Mouse (Mus musculus) heart, adult 2 months (tissue): ENCODE data around the gene 2610507B11Rik. TPM values are rescaled to one million over a fixed set of nuclear protein-coding genes. Genes with fewer than 3 reads are reported as not detected.
A peak's percentile ranks its signal among the peaks of the same experiment; 100 is the strongest.
"Not testable (repeated sequence)": the region's sequence is repeated elsewhere in the genome, so short reads cannot be mapped to it uniquely, and the experiment has no call there.

Source experiments
- DNase-seq, 2 experiments: peaks; one replicate each; pipeline ENCODE4 v3.0.0; 2021
- H3K27ac ChIP-seq: fragments of 200-600 bp; 2 replicates; pipeline ENCODE4 v1.8.1; 2022
- H3K27me3 ChIP-seq: fragments of 200-500 bp; 2 replicates; pipeline ENCODE4 v1.6.1; 2012; ENCODE audit warnings: mild to moderate bottlenecking, low read length, inconsistent platforms, mixed read lengths; ENCODE audit not compliant: control insufficient read depth, insufficient read depth
- H3K36me3 ChIP-seq: fragments of 200-500 bp; 2 replicates; pipeline ENCODE4 v1.6.1; 2012; ENCODE audit warnings: low read length, inconsistent platforms; ENCODE audit not compliant: control insufficient read depth, insufficient read depth
- H3K4me1 ChIP-seq: fragments of 200-500 bp; 2 replicates; pipeline ENCODE4 v1.6.1; 2011; ENCODE audit warnings: low read length; ENCODE audit not compliant: control insufficient read depth, insufficient read depth
- H3K4me3 ChIP-seq: fragments of 200-600 bp; 2 replicates; pipeline ENCODE4 v1.8.1; 2022
- H3K79me2 ChIP-seq: fragments of 200-500 bp; replicated peaks from 2 replicates; pipeline ENCODE4 v1.6.1; 2012; ENCODE audit warnings: mild to moderate bottlenecking, inconsistent platforms, low read length, moderate library complexity, mixed read lengths; ENCODE audit not compliant: control insufficient read depth, insufficient read depth
- H3K9ac ChIP-seq: fragments of 200-500 bp; 2 replicates; pipeline ENCODE4 v1.6.1; 2012; ENCODE audit warnings: low read depth, mild to moderate bottlenecking, control low read depth, inconsistent platforms, low read length, mixed read lengths
- CTCF ChIP-seq: fragments of 200-600 bp; IDR thresholded peaks from 2 replicates; pipeline ENCODE4 v1.8.1; 2022; ENCODE audit warnings: antibody characterized with exemption, mild to moderate bottlenecking, moderate library complexity
- EP300 ChIP-seq: fragments of 200-500 bp; IDR thresholded peaks from 2 replicates; pipeline ENCODE4 v1.6.1; 2011; ENCODE audit warnings: low read depth, low read length, control low read depth; ENCODE audit not compliant: insufficient read depth
- POLR2A ChIP-seq: fragments of 200-500 bp; IDR thresholded peaks from 2 replicates; pipeline ENCODE4 v1.6.1; 2011; ENCODE audit warnings: mild to moderate bottlenecking, low read depth, low read length, control low read depth; ENCODE audit not compliant: insufficient read depth
- WGBS: fragments of 180-500 bp; shearing (Covaris S2); methylation state at CpG from one replicate; pipeline ENCODE4 v1.1.7; 2018; 5-methylcytosine and 5-hydroxymethylcytosine counted together
- intact Hi-C: fragments of 180-260 bp; cut with DNase I; formaldehyde crosslinking; loops from one replicate; pipeline ENCODE4 v1.15.1; 2025
- polyA plus RNA-seq: library from polyadenylated mRNA; depleted of rRNA; stranded (reverse); fragments of >200 nt; gene quantifications from 2 replicates; pipeline ENCODE4 v1.2.3, GENCODE M21; 2012
- total RNA-seq, 2 experiments: library from RNA; stranded (reverse); gene quantifications; 2 replicates each; pipeline ENCODE4 v1.2.3; 2021

The 2610507B11Rik gene
- total and polyA plus RNA-seq, 3 experiments = 74.7 to 209 (median 173) TPM

GRCm38 (mm10) chr11:78275596-78275995 is 14.0 kb downstream of the 2610507B11Rik start:
- Histone ChIP-seq H3K27ac (no peak overlapping the region), H3K36me3 (peaks cover 27% of the 10 kb centered on the region), H3K9ac (no peak overlapping the region), H3K4me1 (peaks cover 5% of the 10 kb centered on the region), H3K79me2 (no peaks in the 10 kb centered on the region), H3K27me3 (no peaks in the 10 kb centered on the region), H3K4me3 (no peak overlapping the region)
- TF ChIP-seq POLR2A = no peak
- TF ChIP-seq EP300 = no peak
- no peak for TF ChIP-seq CTCF
- intact Hi-C loops = no loop called here
- 97% methylated on average over 1 of the region's 1 CpGs for WGBS
- DNase-seq = no peak

GRCm38 (mm10) chr11:78276169-78276568 is 14.6 kb downstream of the 2610507B11Rik start:
- H3K27ac ChIP-seq, H3K4me1 ChIP-seq, intact Hi-C loops, H3K79me2 ChIP-seq, H3K27me3 ChIP-seq, H3K9ac ChIP-seq, DNase-seq, H3K4me3 ChIP-seq: not testable (repeated sequence)
- 99% methylated on average over 4 of the region's 4 CpGs for WGBS
- H3K36me3 ChIP-seq = peaks cover 30% of the 10 kb centered on the region
- TF ChIP-seq CTCF = peak; percentile 56

DNA sequence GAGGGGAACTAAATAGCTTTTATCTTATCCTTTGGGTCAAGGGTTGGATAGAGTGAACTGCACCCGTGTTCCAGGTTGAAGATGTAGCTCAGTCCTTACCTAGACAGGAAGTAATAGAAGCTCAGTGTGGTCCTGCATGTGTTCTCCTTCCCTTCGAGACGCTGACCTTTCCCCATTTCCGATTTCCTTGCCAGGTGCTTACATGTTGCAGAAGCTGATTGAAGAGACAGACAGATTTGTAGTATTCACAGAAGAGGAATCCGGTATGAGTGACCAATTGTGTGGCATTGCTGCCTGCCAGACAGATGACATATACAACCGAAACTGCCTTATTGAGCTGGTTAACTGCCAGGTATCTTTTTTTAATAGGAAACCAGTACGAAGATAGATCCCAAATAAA is 17.3 kb downstream of the 2610507B11Rik start:
- no peak for DNase-seq
- H3K27ac ChIP-seq = no peak overlapping the region
- 40% methylated on average over 7 of the region's 7 CpGs for WGBS

GRCm38 (mm10) chr11:78279586-78279985 is 18.0 kb downstream of the 2610507B11Rik start:
- TF ChIP-seq CTCF (no peak), POLR2A (no peak), EP300 (no peak)
- Histone ChIP-seq H3K4me1 (peaks cover 5% of the 10 kb centered on the region), H3K4me3 (no peak overlapping the region), H3K79me2 (no peaks in the 10 kb centered on the region), H3K9ac (no peak overlapping the region), H3K27me3 (no peaks in the 10 kb centered on the region), H3K36me3 (peaks cover 39% of the 10 kb centered on the region), H3K27ac (no peak overlapping the region)
- DNase-seq = no peak
- intact Hi-C loops = no loop called here
- WGBS = 58% methylated on average over 4 of the region's 4 CpGs

More for the DNA sequence above, 17.3 kb downstream of the 2610507B11Rik start:
- intact Hi-C loops = no loop called here
- H3K4me1 ChIP-seq = peaks cover 5% of the 10 kb centered on the region
- no peaks in the 10 kb centered on the region for H3K79me2 ChIP-seq
- H3K36me3 ChIP-seq = peaks cover 34% of the 10 kb centered on the region
- H3K9ac ChIP-seq = no peak overlapping the region
- H3K27me3 ChIP-seq = no peaks in the 10 kb centered on the region
- TF ChIP-seq EP300 (no peak), CTCF (no peak), POLR2A (no peak)
- no peak overlapping the region for H3K4me3 ChIP-seq

DNA sequence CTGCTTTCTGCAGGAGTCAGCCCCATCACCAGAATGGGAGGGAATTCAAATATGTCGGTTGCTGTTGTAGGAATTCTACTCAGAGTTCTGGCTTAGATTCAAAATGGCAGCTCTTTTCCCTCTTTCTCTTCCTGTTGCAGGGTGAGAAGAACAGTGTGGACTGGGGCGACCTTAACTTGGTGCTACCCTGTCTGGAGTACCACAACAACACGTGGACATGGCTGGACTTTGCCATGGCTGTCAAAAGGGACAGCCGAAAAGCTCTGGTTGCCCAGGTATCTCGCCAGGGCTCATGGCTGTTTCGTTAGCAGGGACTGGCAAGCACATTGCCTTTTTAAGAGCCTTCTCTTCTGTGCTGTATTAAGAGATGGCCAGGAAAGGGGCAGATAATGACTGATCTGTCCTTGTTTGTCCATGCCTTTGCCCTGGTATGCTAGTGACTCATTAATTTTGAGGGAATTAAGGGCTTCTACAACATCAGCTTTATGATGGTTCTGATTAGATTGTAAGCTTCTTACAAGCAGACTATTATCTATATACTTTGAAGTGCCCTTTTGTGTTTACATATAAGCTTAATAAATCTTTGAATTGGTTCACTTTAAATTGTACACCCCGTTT is 27.7 kb downstream of the 2610507B11Rik start:
- H3K27ac ChIP-seq = no peak overlapping the region
- 80% methylated on average over 7 of the region's 7 CpGs for whole genome bisulfite sequencing

GRCm38 (mm10) chr11:78290654-78291053 is 29.1 kb downstream of the 2610507B11Rik start, which contains the start of gene BC030499:
TSS of gene BC030499 (plus strand) at chr11:78290841.
- H3K36me3 ChIP-seq = peaks cover 7% of the 10 kb centered on the region
- no peak within 1 kb of the TSS for H3K4me3 ChIP-seq
- 83% methylated on average over 4 of the region's 4 CpGs for WGBS
- DNase-seq = no peak
- intact Hi-C loops = no loop called here
- H3K79me2 ChIP-seq = no peaks in the 10 kb centered on the region
- H3K4me1 ChIP-seq = no peaks in the 10 kb centered on the region
- H3K9ac ChIP-seq = no peak within 1 kb of the TSS
- TF ChIP-seq POLR2A = no peak
- no peak for TF ChIP-seq EP300
- no peak for TF ChIP-seq CTCF
- no peak within 1 kb of the TSS for H3K27ac ChIP-seq
- H3K27me3 ChIP-seq = no peaks in the 10 kb centered on the region

More for the DNA sequence above, 27.7 kb downstream of the 2610507B11Rik start:
- TF ChIP-seq CTCF (no peak), EP300 (no peak), POLR2A (no peak)
- peaks cover 12% of the 10 kb centered on the region for H3K36me3 ChIP-seq
- no peaks in the 10 kb centered on the region for H3K79me2 ChIP-seq
- no peak overlapping the region for H3K4me3 ChIP-seq
- DNase-seq = no peak
- intact Hi-C loops = loop anchor here (10.0 kb wide), 1 partner anchor 64 kb away; no protein-coding TSS in a partner anchor
- H3K9ac ChIP-seq = no peak overlapping the region
- no peaks in the 10 kb centered on the region for H3K4me1 ChIP-seq
- H3K27me3 ChIP-seq = no peaks in the 10 kb centered on the region
